Mouse (Mus musculus) regulatory T cell (primary cell): Measurements from ENCODE around the gene Eif4a3.
"Not testable (repeated sequence)": the region's sequence is repeated elsewhere in the genome, so short reads cannot be mapped to it uniquely, and the experiment has no call there.

Experiments used
- in situ Hi-C: fragments of 300-600 bp; cut with MboI, MseI; formaldehyde crosslinking; loops from one replicate; pipeline ENCODE4 v1.15.1; 2025; ENCODE audit warnings: high pct_unique_total_duplicates

Gene Eif4a3

DNA sequence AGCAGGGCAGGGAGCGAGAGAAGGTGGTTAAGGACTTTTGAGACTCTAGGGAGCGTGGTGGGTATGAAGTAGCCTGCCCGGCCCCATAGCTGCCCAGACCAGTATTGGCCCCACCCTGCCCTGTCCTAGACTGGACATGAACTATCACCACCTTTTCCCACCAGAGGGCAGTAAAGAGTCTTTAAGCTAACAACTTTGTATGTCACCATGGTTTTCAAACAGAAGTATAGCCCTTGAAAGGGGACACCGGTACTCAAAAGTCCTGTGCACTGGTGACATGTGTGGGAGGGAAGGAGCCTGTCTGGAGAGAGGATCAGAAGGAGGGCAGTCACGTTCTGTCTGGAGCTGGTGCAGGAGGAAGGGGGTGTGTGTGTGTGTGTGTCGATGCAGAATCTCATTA, 50.9 kb downstream of the Eif4a3 start:
- in situ Hi-C loops: no loop called here

DNA sequence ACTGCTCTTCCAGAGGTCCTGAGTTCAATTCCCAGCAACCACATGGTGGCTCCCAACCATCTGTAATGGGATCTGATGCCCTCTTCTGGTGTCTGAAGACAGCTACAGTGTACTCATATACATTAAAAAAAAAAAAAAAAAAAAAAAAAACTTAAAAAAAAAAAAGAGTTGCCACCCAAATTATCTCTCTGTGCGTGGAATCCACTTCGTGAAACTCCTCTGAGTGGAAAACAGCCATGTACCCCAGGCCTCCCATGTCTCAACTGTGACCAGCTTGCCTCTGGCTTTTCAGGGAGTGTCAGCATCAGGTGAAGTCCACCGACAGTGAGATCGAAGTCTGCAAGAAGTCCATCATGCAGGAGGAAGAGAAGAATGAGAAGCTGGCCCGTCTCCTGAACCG, 54.3 kb downstream of the Eif4a3 start:
- in situ Hi-C loops: not testable (repeated sequence)

DNA sequence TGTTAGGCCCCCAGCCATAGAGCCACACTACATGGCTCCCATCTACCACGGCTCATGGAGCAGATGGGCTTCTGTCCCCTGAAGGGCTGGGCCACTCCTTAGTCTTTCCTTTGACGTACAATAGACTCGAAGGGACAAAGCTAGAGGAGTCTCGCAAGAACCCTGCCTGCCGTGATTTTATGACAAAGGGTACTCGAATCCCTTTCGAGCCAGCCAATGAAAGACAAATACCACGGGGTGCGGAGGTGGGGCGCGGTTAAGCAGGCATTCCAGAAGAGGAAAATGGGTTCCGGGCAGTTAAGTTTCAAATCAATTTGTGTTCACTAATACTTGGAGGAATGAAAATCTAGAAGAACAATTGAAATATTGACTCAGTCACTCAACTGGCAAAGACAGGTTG, 60.4 kb downstream of the Eif4a3 start:
- in situ Hi-C loops: no loop called here
